Mouse (Mus musculus) heart, embryonic 11.5 days (tissue): ENCODE data around the gene Muc20. TPM values are rescaled to one million over a fixed set of nuclear protein-coding genes. Genes with fewer than 3 reads are reported as not detected.

Experiments
- ATAC-seq: fragments of 200-750 bp; cut with Nextera tagmentation; replicated peaks from 2 replicates; pipeline ENCODE4 v1.8.0; 2017; ENCODE audit warnings: moderate library complexity; ENCODE audit not compliant: insufficient number of reproducible peaks, low FRiP score, low TSS enrichment
- H3K27ac ChIP-seq: fragments of 300-500 bp; sonication (generic); 2 replicates; pipeline ENCODE4 v1.5.1; 2014; ENCODE audit warnings: mild to moderate bottlenecking, low read depth, low read length
- H3K27me3 ChIP-seq: fragments of 300-500 bp; sonication (generic); 2 replicates; pipeline ENCODE4 v1.6.1; 2014; ENCODE audit warnings: mild to moderate bottlenecking, low read length, mixed read lengths; ENCODE audit not compliant: control insufficient read depth, insufficient read depth
- H3K36me3 ChIP-seq: fragments of 300-500 bp; sonication (generic); 2 replicates; pipeline ENCODE4 v1.6.1; 2014; ENCODE audit warnings: mild to moderate bottlenecking, low read length, moderate library complexity, mixed read lengths; ENCODE audit not compliant: control insufficient read depth, insufficient read depth
- H3K4me1 ChIP-seq: fragments of 300-500 bp; sonication (generic); 2 replicates; pipeline ENCODE4 v1.6.1; 2014; ENCODE audit warnings: low read length; ENCODE audit not compliant: control insufficient read depth, insufficient read depth
- H3K4me2 ChIP-seq: fragments of 300-500 bp; sonication (generic); 2 replicates; pipeline ENCODE4 v1.6.1; 2014; ENCODE audit warnings: mild to moderate bottlenecking, moderate library complexity
- H3K4me3 ChIP-seq: fragments of 300-500 bp; sonication (generic); 2 replicates; pipeline ENCODE4 v1.5.1; 2014; ENCODE audit warnings: low read depth, low read length
- H3K9ac ChIP-seq: fragments of 300-500 bp; sonication (generic); 2 replicates; pipeline ENCODE4 v1.6.1; 2014; ENCODE audit warnings: mild to moderate bottlenecking, low read depth, low read length, moderate library complexity
- H3K9me3 ChIP-seq: fragments of 300-500 bp; sonication (generic); replicated peaks from 2 replicates; pipeline ENCODE4 v1.6.1; 2016; ENCODE audit warnings: low read length; ENCODE audit not compliant: control insufficient read depth
- WGBS: fragments of 180-500 bp; shearing (Covaris S2); extraction: QIAGEN DNeasy Blood & Tissue Kit; methylation state at CpG from one replicate; pipeline ENCODE4 v1.1.7; 2014; ENCODE audit not compliant: insufficient replicate concordance; 5-methylcytosine and 5-hydroxymethylcytosine counted together
- polyA plus RNA-seq: library from polyadenylated mRNA; unstranded; fragments of >200 nt; fragmentation: Nextera tagmentation; extraction: Ambion mirVana; gene quantifications from 2 replicates; pipeline ENCODE4 v1.2.1, GENCODE M21; 2014

Muc20 gene
- polyA plus RNA-seq, 1 experiment from 2014 or later = not detected

- Histone ChIP-seq H3K36me3 (no peaks in the 10 kb centered on the region), H3K4me2 (no peak overlapping the region), H3K9me3 (no peaks in the 10 kb centered on the region), H3K4me3 (no peak overlapping the region), H3K9ac (no peak overlapping the region), H3K27ac (no peak overlapping the region), H3K4me1 (peaks cover 4% of the 10 kb centered on the region; the same call in 1 of the 2 replicates), H3K27me3 (0 out of 2 replicates have a peak, but pooled peaks cover 3% of the 10 kb centered on the region)
- 63% methylated on average over 5 of the region's 5 CpGs for WGBS
- ATAC-seq = no peak
Observed at GRCm38 (mm10) chr16:32783324-32784062, 13.7 kb downstream of the Muc20 start.

- no peaks in the 10 kb centered on the region for H3K9me3 ChIP-seq
- H3K4me3 ChIP-seq = no peak overlapping the region
- H3K36me3 ChIP-seq = no peaks in the 10 kb centered on the region
- ATAC-seq = no peak
- 22% methylated on average over 8 of the region's 8 CpGs for WGBS
- H3K4me1 ChIP-seq = peaks cover 4% of the 10 kb centered on the region; the same call in 1 of the 2 replicates
- peaks cover 9% of the 10 kb centered on the region; the same call in 1 of the 2 replicates for H3K27me3 ChIP-seq
- H3K9ac ChIP-seq = no peak overlapping the region
- no peak overlapping the region for H3K27ac ChIP-seq
- H3K4me2 ChIP-seq = no peak overlapping the region
Observed at GRCm38 (mm10) chr16:32778956-32779355, 18.3 kb downstream of the Muc20 start.

GRCm38 (mm10) chr16:32776676-32777075 is 20.6 kb downstream of the Muc20 start:
- Histone ChIP-seq H3K4me1 (peaks cover 4% of the 10 kb centered on the region; the same call in 1 of the 2 replicates), H3K4me3 (no peak overlapping the region), H3K27ac (no peak overlapping the region), H3K27me3 (peaks cover 9% of the 10 kb centered on the region; the same call in 1 of the 2 replicates), H3K9ac (no peak overlapping the region), H3K9me3 (no peaks in the 10 kb centered on the region), H3K4me2 (no peak overlapping the region), H3K36me3 (no peaks in the 10 kb centered on the region)
- ATAC-seq = no peak
- WGBS = 73% methylated on average over 10 of the region's 10 CpGs

- Histone ChIP-seq H3K9me3 (no peaks in the 10 kb centered on the region), H3K4me1 (no peaks in the 10 kb centered on the region), H3K27ac (no peak overlapping the region), H3K36me3 (no peaks in the 10 kb centered on the region), H3K27me3 (no peaks in the 10 kb centered on the region), H3K4me2 (no peak overlapping the region), H3K9ac (no peak overlapping the region), H3K4me3 (no peak overlapping the region)
- ATAC-seq = no peak
- WGBS = 91% methylated on average over 7 of the region's 7 CpGs
Observed at GRCm38 (mm10) chr16:32766904-32767303, 30.3 kb downstream of the Muc20 start.

GRCm38 (mm10) chr16:32764961-32765360 is 32.3 kb downstream of the Muc20 start:
- H3K4me1 ChIP-seq = no peaks in the 10 kb centered on the region
- H3K4me2 ChIP-seq = no peak overlapping the region
- no peaks in the 10 kb centered on the region for H3K9me3 ChIP-seq
- H3K36me3 ChIP-seq = no peaks in the 10 kb centered on the region
- no peak overlapping the region for H3K27ac ChIP-seq
- H3K9ac ChIP-seq = no peak overlapping the region
- H3K4me3 ChIP-seq = no peak overlapping the region
- WGBS = 66% methylated on average over 6 of the region's 6 CpGs
- no peaks in the 10 kb centered on the region for H3K27me3 ChIP-seq
- ATAC-seq = no peak

- Histone ChIP-seq H3K9ac (no peak overlapping the region), H3K27me3 (no peaks in the 10 kb centered on the region), H3K36me3 (no peaks in the 10 kb centered on the region), H3K27ac (no peak overlapping the region), H3K4me1 (no peaks in the 10 kb centered on the region), H3K9me3 (no peaks in the 10 kb centered on the region), H3K4me2 (no peak overlapping the region), H3K4me3 (no peak overlapping the region)
- ATAC-seq = no peak
- 80% methylated on average over 2 of the region's 2 CpGs for WGBS
Observed at GRCm38 (mm10) chr16:32764550-32764949, 32.7 kb downstream of the Muc20 start.

- no peaks in the 10 kb centered on the region for H3K27me3 ChIP-seq
- no peaks in the 10 kb centered on the region for H3K9me3 ChIP-seq
- H3K27ac ChIP-seq = no peak overlapping the region
- no peak for ATAC-seq
- H3K36me3 ChIP-seq = no peaks in the 10 kb centered on the region
- H3K4me1 ChIP-seq = no peaks in the 10 kb centered on the region
- WGBS = 76% methylated on average over 5 of the region's 5 CpGs
- no peak overlapping the region for H3K4me3 ChIP-seq
- H3K9ac ChIP-seq = no peak overlapping the region
- no peak overlapping the region for H3K4me2 ChIP-seq
Observed at GRCm38 (mm10) chr16:32750242-32751127, 46.8 kb downstream of the Muc20 start.

- Histone ChIP-seq H3K9me3 (no peaks in the 10 kb centered on the region), H3K36me3 (no peaks in the 10 kb centered on the region), H3K9ac (no peak overlapping the region), H3K4me1 (no peaks in the 10 kb centered on the region), H3K27me3 (no peaks in the 10 kb centered on the region), H3K27ac (no peak overlapping the region), H3K4me3 (no peak overlapping the region), H3K4me2 (no peak overlapping the region)
- ATAC-seq = no peak
- WGBS = 76% methylated on average over 6 of the region's 6 CpGs
Observed at GRCm38 (mm10) chr16:32745852-32746251, 51.4 kb downstream of the Muc20 start.
